Mouse (Mus musculus): ENCODE measurements around the gene Cacna1a.

The Cacna1a gene

DNA sequence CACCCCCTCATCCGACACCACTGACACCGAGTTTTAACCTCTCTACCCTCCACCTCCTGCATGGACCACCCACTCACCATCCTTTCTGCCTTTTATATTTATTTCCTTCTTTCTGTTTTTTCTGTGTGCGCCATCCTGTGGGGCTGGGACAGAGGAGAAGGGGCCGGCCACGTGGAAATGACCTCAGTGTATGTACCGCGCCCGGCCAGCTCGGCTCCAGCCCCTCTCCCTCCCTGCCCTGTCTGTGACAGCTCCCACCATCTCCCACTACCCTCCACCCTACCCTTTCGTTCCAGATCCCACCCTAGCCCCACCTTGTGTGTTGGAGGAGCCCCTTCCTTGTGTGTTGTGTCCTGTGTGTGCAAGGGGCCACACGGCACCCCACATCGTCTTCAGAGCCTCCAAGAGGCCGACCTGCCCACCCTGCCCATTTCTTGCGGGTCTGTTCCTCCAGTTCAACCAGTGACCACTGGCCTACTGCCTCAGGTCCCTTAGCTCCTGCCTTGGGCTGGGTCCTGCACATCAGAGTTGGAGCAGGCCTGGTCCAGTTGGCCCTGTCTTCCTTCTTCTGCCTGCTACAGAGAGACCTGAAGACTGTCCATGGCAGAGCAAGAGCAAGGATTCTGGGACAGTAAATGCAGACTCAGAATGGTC is 247.3 kb downstream of the Cacna1a start:
- DNase-seq (ENCODE audit: low read depth in 1 of 2, low spot score in 2 of 2): no peak

DNA sequence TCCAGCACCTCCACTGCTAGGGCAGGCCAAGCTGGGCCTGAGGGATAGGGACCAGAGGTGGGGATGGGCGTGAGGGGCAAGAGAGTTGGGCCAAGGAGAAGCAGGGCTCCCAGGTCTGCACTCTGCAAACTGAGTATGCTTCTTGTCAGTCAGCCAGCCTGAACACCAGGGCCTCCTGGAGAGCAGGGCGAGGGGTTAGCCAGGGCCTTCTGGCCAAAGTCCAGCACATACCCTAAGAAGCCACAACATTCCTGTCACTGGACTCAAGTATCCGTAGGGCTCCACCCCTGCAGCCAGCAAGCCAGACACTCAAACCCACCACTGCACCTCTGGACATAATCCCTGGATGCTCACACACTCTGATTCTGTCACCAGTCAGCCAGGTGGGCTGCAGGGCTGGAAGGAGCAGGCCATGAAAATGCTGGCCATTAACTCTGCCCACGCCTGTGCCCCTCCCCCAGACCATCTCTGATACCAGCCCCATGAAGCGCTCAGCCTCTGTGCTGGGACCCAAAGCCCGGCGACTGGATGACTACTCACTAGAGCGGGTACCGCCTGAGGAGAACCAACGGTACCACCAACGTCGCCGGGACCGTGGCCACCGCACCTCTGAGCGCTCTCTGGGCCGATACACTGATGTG is 247.9 kb downstream of the Cacna1a start:
- no peak for DNase-seq (ENCODE audit: low read depth in 1 of 2, low spot score in 2 of 2)

DNA sequence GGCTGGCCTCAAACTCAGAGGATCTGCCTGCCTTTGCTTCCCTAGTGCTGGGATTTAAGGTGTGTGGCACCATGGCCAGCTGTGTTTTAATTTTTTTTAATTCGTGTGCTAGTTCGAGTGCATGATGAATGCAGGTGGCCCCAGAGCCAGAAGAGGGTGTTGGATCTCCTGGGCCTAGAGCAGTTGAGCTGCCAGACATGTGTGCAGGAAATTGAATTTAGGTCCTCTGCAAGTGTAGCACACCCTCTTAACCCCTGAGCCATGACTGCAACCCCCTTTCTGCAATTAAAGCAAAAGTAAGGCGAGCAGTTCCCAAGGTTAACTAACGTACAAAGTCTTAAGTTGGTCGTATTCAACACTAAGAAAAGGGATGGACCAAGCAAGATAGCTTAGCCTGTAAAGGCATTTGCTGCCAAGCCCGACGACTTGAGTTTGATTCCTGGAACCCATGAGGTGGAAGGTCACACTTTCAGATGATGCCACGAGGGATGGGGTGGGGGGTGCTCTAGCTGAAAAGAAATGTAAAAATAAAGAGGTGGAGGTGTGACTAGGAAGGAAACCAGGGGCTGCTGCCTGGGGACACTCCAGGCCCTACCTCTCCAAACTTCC is 249.8 kb downstream of the Cacna1a start:
- DNase-seq (ENCODE audit: low read depth in 1 of 2, low spot score in 2 of 2): no peak

DNA sequence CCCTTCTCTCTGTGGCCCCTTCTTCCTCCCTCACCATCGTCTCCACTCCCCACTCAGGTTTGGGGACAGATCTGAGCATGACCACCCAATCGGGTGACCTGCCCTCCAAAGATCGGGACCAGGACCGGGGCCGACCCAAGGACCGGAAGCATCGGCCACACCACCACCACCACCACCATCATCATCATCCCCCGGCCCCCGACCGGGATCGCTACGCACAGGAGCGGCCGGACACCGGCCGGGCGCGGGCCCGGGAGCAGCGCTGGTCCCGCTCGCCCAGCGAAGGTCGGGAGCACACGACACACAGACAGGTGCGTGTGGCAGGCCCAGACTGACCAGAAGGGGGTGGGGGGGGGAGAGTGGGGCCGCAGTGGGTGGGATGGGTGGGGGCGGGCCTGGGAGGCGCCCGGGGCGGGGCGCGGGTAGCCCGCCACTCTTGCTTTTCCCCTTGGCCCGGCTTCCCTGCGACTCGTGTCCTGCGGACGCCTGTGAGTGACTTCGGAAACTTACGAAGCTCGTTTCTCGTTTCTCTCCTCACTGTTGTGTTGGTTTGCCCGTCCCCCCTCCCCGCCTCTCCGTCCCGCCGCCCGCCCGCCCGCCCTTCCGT is 250.4 kb downstream of the Cacna1a start:
- no peak for DNase-seq (ENCODE audit: low read depth in 1 of 2, low spot score in 2 of 2)

DNA sequence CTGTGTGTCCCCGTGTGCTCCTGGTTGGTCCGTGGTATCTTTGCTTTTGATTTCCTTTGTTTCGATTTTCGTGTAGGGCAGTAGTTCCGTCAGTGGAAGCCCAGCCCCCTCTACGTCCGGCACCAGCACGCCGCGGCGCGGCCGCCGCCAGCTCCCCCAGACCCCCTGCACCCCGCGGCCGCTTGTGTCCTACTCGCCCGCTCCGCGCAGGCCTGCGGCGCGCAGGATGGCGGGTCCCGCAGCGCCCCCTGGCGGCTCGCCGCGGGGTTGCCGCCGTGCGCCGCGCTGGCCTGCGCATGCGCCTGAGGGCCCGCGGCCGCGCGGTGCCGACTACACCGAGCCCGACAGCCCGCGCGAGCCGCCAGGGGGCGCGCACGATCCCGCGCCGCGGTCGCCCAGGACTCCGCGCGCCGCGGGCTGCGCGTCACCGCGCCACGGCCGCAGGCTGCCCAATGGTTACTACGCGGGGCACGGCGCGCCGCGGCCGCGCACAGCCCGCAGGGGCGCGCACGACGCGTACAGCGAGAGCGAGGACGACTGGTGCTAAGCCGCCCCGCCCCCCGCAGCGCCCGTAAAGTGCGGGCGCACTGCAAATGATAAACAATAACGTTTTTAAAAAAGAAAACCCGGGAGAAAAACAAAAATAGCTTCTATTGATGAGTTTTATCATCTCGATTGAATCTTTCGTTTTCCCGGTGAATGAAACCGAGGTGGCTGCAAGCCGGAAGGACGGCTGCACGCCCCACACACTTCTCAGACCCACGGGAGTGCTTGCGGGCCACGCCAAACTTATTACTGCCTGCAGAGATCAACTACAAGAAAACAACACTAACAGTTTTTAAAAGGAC is 251.1 kb downstream of the Cacna1a start:
- peak; percentile 82 to 88 for DNase-seq (ENCODE audit: low read depth in 1 of 2, low spot score in 2 of 2)

DNA sequence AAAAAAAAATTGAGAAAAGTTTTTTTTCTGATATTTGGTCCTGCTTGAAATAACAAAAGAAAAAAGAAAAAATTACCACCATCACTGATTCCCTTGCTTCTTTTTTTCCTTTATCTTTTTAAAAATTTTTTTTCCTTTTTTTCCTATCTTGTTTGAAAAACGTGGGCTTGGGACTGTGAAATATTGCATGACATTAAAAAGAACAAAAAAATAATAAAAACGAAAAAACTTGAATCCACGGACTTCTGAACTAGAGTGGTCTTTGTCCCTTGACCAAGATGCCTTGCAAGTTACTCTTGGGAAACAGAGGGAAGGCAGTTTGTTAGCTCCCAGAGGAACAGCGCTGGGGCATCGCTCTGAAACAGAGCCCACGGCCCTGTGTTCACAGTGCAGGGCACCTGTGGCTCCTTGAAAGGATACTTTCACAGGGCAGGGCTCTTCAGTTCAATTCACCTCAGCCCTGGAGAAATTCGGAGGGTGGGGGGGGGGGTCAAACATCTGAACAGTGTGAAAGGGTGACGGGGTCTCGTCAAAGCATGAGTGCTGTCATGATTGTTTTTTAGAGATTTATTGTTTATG is 251.9 kb downstream of the Cacna1a start:
- DNase-seq (ENCODE audit: low read depth in 1 of 2, low spot score in 2 of 2): no peak

DNA sequence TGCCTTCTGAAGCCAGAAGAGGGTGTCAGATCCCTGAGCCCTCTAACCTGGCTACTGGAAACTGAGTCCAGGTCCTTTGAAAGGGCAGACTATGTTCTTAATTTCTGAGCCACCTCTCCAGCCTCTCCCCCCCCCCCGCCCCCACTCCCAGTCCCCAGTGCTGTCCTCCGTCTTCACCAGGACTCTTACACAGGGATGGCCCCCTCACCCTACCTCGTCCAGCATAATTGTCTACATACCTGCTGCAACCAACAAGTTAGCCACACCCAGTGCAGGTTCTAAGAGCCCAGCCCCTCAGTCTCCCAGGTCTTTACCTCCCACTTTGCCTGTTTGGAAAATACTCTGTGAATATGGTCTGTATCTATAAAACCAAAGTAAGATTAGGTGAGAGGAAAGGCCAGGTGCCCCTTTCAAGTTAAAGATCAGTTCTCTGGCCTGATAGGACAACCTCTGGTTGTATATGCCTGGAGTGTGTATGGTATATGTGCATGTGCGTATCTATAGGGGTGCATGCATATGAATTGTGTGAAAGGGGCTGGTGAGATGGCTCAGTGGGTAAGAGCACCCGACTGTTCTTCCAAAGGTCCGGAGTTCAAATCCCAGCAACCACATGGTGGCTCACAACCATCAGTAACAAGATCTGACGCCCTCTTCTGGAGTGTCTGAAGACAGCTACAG is 252.5 kb downstream of the Cacna1a start:
- no peak for DNase-seq (ENCODE audit: low read depth in 1 of 2, low spot score in 2 of 2)

DNA sequence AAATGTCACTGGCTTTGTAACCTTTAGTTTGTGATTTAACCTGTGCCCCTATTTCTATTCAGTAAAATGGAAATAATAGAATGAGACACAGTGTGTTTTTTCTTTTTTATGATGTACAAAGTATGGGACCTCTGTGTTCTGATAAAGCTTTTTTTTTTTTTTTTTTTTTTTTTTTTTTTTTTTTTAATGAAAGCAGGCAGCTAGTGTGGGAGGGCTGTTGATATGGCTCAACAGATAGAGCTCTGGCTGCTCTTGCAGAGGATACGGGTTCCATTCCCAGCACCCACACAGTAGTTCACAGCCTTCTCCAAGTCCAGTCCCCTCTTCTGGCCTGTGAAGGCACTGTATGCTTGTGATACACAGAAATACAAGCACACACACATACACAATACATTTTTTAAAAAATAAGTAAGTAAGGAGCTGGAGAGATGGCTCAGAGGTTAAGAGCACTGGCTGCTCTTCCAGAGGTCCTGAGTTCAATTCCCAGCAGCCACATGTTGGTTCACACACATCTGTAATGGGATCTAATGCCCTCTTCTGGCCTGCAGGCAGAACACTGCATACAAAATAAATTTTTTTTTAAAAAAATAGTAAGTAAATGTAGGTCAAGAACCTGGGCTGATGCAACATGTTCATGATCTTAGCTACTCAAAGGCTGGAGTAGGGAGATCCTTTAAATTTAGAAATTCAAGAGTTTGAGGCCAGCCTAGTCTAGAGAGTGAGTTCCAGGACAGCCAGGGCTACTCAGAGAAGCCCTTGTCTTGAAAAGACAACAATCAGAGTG is 253.5 kb downstream of the Cacna1a start:
- DNase-seq (ENCODE audit: low read depth in 1 of 2, low spot score in 2 of 2): no peak

DNA sequence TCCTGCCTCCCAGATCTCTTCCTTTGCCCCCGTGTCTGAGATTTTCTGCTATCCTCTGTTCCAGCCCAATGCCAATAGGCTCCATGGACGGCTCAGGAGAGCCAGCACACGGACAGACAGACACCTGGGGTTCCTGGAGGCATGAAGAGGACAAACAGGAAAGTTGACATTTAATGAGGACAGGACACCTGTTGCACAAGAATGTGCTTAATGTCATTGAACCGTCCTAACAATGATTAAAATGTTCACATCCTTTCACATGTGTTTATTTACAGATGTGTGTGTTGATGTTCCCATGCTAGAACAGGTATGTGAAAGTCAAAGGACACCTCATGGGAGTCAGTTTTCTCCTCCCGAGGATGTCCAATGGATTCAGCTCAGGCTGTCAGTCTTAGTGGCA is 254.8 kb downstream of the Cacna1a start:
- no peak for DNase-seq (ENCODE audit: low read depth in 1 of 2, low spot score in 2 of 2)

DNA sequence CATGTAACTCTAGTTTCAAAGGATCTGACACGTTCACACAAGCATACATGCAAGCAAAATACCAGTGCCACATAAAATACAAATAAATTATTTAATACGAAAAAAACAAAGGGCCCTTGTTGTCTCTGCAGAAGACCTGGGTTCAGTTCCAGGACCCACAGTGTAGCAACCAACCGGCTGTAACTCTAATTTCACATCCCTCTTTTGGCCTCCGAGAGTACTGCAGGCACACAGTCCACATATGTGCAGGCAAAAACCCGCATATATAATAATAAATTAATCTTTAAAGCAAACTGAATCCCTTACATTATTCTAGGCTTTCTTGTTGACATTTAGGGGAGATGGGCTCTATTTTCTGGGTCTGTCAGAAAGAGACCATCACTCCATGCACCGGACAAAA is 258.6 kb downstream of the Cacna1a start:
- no peak for DNase-seq (ENCODE audit: low read depth in 1 of 2, low spot score in 2 of 2)

DNA sequence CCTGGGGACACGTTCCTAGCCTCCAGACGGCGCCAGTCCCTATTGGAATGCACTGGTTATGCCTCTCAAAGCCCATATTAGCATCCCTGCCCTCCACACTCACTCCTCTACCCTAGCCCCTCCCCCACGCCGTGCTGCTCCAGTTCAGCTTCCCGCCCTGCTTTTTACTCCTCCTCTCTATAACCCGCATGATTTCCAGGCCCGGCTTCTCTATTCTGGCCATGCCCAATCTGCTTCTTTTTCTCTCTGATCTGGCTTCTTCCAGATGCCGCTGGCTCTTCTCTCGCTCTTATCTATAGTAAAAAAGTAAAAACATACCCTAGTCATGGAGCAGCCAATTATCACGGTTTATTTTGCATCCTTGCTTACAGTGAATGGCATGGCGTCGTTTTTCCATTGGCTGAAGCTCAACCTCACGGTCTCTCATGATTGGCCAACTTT is 259.2 kb downstream of the Cacna1a start:
- no peak for DNase-seq (ENCODE audit: low read depth in 1 of 2, low spot score in 2 of 2)

DNA sequence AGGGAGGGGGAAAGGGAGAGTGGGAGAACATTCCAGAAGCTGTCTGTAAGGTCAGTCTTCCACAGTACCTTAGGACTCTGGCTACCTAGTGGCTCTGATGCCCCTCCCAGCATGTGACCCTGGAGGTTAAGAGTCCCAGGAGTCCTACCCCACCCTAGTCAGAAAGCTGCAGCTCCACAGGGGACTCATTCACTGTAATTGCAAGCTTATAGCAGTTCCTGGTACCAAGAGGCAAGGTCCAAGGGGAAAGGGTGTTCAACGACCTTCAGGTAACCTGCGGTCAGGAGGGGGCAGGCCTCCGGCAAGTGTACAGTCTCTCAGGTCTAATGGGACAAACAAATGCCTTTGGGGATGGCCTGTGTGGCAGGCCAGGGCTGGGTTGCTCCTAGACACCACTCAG is 262.0 kb downstream of the Cacna1a start:
- DNase-seq (ENCODE audit: low read depth in 1 of 2, low spot score in 2 of 2): no peak

DNA sequence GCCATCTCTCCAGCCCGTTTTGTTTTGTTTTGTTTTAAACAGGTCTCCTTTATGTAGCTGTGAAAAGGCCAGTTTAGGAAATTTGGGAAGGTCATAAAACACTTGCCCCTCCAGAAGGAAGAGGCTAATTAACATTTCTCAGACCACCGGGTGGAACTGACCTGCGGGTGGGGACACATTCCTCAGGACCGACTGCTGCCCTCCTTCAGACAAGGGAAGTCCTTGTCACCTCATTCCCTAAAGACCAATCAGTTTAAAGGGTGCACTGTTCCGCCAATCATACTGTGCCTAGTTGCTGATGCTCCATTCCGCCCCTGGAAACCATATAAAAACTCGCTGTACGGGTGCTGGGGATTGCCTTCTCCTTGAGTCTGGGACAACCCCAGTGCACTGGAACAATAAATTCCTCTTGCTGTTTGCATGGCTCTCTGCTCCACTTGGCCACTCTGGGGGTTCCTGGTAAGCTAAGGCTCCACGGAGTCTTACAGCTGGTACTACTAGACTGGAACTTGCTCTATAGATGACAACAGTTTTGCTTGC is 264.9 kb downstream of the Cacna1a start:
- no peak for DNase-seq (ENCODE audit: low read depth in 1 of 2, low spot score in 2 of 2)

DNA sequence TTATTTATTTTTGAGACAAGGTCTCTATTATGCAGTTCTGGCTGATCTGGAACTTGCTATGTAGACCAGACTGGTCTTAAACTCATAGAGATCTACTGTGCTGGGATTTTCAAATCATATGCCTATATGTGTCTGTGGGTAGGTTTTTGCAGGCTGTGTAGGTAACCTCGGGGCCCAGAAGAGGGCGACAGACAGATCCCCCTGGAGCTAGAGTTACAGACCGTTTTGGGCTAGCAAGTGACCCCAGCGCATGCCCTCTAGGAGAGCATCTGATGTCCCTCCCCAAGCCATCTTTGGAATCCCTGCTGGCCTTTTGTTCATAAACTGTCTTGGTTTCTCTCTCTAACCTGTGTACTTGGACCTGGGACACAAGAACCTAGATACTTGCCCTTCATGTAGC is 266.4 kb downstream of the Cacna1a start:
- no peak for DNase-seq (ENCODE audit: low read depth in 1 of 2, low spot score in 2 of 2)

DNA sequence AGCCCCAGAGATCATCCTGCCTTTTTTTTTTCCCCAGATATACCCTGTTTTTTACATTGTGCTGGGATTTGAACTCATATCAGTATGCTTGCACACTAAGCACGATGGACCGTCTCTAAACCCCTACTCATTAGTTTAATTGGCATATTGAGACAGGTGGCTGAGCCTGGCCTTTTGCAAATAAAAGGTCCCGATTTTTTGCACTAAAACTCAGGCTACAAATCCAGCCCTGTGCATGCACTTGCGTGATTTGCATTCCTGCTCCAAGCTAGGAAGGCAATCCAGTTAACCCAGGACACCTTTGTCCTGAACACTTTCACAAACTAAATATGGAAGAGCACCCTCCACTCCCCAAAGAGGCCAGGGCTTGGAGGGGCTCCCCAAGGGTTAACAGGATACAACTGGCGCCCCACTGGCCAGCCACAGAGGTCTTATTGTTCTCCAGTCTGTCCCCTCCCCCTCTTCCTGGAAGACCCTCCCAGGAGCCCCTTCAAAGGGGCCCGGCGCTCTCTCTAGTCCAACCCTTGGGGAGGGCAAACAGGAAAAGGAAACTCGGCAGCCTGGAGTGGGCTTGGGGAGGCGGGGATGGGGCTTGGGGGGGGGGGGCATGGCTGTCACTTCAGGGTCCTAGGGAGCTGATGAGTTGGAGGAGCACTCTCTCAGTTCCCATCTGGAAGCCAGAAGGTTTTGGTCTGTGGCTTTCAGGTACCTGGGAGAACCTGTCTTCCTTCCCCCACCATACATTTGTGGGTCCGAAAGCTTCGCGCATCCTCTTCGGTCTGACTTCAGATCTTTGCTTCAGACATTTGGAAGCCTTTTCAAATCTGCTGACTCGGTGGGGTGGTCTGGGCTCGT is 267.3 kb downstream of the Cacna1a start:
- DNase-seq (ENCODE audit: low read depth in 1 of 2, low spot score in 2 of 2): no peak

DNA sequence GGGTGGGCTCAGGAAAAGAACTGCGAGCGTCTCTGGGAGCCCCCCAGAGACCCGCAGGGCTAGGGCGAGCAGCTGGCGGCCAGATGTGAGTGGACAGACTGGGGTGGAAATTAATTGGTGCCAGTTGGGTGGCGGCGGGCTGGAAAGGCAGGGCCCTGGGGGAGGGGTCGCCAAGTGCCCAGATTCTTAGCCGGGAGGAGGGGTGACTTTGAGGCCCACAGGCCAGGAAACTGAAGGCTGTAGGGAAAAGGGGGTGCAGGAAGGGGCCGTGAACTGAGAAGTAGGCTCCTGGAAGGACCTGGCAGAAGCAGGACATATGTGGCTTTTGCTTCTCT is 267.9 kb downstream of the Cacna1a start:
- DNase-seq (ENCODE audit: low read depth in 1 of 2, low spot score in 2 of 2): no peak

DNA sequence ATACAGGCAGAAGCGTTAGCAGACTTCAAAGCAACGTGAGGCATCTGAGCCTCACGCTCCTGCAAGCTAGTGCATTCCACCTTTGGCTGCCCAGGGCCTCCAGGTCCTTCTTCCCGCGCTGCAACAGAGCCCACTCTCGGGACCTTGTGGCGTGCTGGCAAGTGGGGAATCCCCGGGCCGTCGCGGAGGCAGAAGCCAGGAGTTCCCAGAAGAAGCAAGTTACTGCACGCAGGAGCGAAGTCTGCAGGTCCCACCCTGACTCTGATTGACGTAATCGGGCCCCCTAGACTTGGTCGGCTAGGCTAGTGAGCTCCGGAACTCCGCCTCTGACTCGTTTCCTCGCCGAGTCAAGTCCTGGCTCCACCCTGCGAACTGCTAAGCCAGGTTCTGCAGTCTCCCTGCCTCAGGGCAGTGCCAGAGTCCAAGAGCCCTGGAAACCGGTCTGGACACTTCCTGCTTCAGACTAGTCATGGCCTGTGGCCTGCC is 268.4 kb downstream of the Cacna1a start:
- peak; percentile 38 to 51 for DNase-seq (ENCODE audit: low read depth in 1 of 2, low spot score in 2 of 2)

DNA sequence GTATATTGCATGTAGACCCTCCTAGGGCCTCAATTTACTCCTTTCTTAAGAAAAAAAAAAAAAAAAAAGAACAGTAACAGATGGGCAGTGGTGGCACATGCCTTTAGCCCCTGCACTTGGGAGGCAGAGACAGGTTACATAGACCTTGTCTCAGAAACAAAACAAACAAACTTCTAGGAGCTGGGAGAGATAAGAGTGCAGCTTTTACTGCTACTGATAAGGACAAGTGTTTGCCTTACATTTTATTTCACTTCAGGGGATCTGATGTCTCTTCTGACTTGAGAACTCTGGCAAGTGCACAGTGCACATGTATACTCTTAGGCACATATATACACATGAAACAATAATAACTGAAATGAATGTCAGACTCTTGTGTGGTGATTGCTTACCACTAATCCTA is 269.0 kb downstream of the Cacna1a start:
- no peak for DNase-seq (ENCODE audit: low read depth in 1 of 2, low spot score in 2 of 2)
